Mouse (Mus musculus): ENCODE measurements around the gene Lamc3. TPM values are rescaled to one million over a fixed set of nuclear protein-coding genes. Genes with fewer than 3 reads are reported as not detected.

Gene Lamc3
- polyA plus RNA-seq, 1 experiment, result not detected

DNA sequence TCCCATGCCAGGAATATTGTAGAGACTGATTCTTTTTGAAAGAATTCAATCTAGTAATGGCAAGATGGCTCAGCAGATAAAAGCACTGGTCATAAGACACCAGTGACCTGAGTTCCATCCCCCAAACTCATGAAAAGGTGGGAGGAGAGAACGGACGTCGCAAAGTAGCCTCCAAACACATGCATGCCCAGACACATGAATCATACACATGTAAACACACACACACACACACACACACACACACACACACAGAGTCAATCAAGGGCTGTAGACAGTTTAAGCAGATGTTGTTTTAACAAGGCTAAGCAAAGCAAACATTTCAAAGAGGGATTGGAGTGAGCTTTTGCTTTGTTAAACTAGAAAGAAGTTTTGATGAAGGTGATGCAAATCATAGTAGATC lies 77.1 kb downstream of the Lamc3 start:
- TF ChIP-seq CTCF (IDR thresholded peaks at IDR 0.05; ENCODE audit: insufficient read depth, low read depth, low read length), result no peak
- no peak for TF ChIP-seq POLR2A (IDR thresholded peaks at IDR 0.05; ENCODE audit: insufficient read depth, low read depth, low read length)
- H3K4me1 ChIP-seq (ENCODE audit: control insufficient read depth, insufficient read depth, low read length), result peaks cover 10% of the 10 kb centered on the region; the same call in 1 of the 2 replicates
- WGBS, result 88% methylated on average over 3 of the region's 3 CpGs
- no peak overlapping the region for H3K27ac ChIP-seq (ENCODE audit: insufficient read depth, low read depth, low read length)
- H3K4me3 ChIP-seq (ENCODE audit: insufficient read depth, low read depth, low read length), result no peak overlapping the region

DNA sequence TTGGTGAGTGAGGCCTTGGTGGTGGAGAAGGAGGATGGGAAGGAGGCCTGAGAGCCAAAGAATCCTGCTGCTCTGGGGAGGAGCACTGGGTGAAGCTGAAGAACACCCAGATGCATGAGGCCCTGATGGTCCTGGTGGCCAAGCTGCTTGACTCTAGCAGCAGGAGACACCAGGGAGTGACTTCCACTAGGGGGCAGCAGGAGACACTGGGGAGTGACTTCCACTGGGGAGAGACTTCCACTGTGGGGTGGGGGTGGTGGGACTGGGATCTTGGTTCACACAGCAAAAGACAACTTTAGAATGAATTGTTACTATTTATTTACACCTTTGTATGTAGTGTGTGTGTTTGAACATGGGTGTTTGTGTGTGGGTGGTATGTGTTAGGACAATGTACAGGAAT lies 78.0 kb downstream of the Lamc3 start:
- TF ChIP-seq POLR2A (IDR thresholded peaks at IDR 0.05; ENCODE audit: insufficient read depth, low read depth, low read length) (no peak), CTCF (IDR thresholded peaks at IDR 0.05; ENCODE audit: insufficient read depth, low read depth, low read length) (no peak)
- no peak overlapping the region for H3K4me3 ChIP-seq (ENCODE audit: insufficient read depth, low read depth, low read length)
- peaks cover 10% of the 10 kb centered on the region; the same call in 1 of the 2 replicates for H3K4me1 ChIP-seq (ENCODE audit: control insufficient read depth, insufficient read depth, low read length)
- no peak overlapping the region for H3K27ac ChIP-seq (ENCODE audit: insufficient read depth, low read depth, low read length)

DNA sequence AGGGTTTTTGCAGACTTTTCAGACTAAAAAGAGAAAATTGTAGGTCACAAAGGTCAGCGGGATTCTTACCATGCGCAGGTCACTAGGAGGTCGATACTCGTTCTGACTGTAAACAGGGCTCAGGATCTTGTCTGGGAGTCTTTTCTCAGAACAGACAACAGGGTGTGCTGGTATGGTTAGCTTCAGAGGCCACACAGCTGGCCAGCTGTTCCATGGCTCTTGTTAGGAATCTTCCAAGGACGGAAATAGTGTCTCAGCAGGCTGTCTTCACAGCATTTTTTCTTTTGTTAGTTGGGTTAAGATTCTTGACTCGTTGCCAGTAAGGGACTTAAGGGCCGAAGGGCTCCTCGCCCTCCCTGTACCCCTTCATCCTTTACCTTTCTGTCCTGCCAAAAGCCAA lies 79.7 kb downstream of the Lamc3 start:
- H3K4me1 ChIP-seq (ENCODE audit: control insufficient read depth, insufficient read depth, low read length), result peaks cover 7% of the 10 kb centered on the region; the same call in 1 of the 2 replicates
- no peak overlapping the region for H3K4me3 ChIP-seq (ENCODE audit: insufficient read depth, low read depth, low read length)
- WGBS, result 78% methylated on average over 8 of the region's 8 CpGs
- TF ChIP-seq CTCF (IDR thresholded peaks at IDR 0.05; ENCODE audit: insufficient read depth, low read depth, low read length) (no peak), POLR2A (IDR thresholded peaks at IDR 0.05; ENCODE audit: insufficient read depth, low read depth, low read length) (no peak)
- H3K27ac ChIP-seq (ENCODE audit: insufficient read depth, low read depth, low read length), result no peak overlapping the region

DNA sequence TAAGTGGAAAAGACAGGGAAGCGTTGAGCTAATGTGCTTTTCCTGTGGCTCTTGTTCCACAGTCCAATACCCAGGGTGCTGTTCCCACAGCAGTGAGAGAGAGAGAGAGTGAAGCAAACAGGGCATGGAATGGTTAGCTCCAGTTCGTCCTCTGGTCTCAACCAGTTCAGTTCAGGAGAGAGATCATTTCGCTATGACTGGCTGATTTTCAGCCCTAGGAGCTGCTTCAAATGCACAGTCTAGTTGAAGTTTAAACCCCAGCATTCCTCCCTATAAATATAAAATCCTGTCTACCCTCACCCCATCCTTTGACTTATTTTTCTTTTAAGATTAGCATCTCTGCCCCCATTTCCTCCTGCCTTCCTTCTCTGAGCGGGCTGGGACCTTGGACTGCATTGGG lies 85.5 kb downstream of the Lamc3 start:
- H3K4me1 ChIP-seq (ENCODE audit: control insufficient read depth, insufficient read depth, low read length), result peaks cover 2% of the 10 kb centered on the region; the same call in 1 of the 2 replicates
- H3K4me3 ChIP-seq (ENCODE audit: insufficient read depth, low read depth, low read length), result no peak overlapping the region
- no peak overlapping the region for H3K27ac ChIP-seq (ENCODE audit: insufficient read depth, low read depth, low read length)
- TF ChIP-seq CTCF (IDR thresholded peaks at IDR 0.05; ENCODE audit: insufficient read depth, low read depth, low read length) (no peak), POLR2A (IDR thresholded peaks at IDR 0.05; ENCODE audit: insufficient read depth, low read depth, low read length) (no peak)
- WGBS, result 90% methylated on average over 4 of the region's 4 CpGs

DNA sequence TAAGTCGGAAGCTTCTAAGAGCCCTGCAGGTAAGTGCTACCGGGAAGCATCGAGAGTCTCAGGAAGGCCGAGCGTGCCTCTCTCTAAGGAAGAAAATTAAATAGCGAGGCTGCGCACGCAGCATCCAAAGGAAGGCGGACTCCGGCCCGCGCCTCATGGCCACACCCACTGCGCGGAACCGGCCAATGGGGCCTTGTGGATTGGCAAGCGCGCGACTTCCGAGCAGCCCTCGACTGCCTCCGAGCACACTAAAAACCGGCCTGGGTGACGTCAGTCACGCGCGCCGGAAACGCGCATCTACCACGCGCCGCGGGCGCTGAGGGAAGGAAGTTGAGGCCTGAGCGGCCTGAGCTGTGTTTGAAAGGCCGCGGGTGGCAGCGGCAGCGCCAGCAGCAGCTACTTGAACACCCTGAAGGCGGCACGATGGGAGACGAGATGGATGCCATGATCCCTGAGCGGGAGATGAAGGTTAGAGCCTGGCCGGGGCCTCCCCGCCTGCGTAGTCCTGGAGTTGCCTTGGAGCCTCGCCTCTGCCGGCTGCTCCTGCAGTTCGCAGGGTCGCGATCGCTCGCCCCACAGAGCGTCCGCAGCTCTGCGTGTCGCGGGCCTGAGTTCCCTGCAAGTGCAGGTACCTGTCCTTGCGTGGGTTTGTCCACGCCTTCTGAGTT lies 87.2 kb downstream of the Lamc3 start, which contains the start of gene Nup214:
TSS of gene Nup214 (plus strand) at position 296 of the 668 bp plus-strand sequence.
- under 1% methylated on average over 60 of the region's 60 CpGs for WGBS
- H3K4me3 ChIP-seq (ENCODE audit: insufficient read depth, low read depth, low read length), result peak within 1 kb of the TSS; percentile 93
- TF ChIP-seq CTCF (IDR thresholded peaks at IDR 0.05; ENCODE audit: insufficient read depth, low read depth, low read length), result no peak
- TF ChIP-seq POLR2A (IDR thresholded peaks at IDR 0.05; ENCODE audit: insufficient read depth, low read depth, low read length), result peak; percentile 80; the same call in 1 of the 2 replicates
- H3K4me1 ChIP-seq (ENCODE audit: control insufficient read depth, insufficient read depth, low read length), result peaks cover 2% of the 10 kb centered on the region; the same call in 1 of the 2 replicates
- peak within 1 kb of the TSS; percentile 69 for H3K27ac ChIP-seq (ENCODE audit: insufficient read depth, low read depth, low read length)

DNA sequence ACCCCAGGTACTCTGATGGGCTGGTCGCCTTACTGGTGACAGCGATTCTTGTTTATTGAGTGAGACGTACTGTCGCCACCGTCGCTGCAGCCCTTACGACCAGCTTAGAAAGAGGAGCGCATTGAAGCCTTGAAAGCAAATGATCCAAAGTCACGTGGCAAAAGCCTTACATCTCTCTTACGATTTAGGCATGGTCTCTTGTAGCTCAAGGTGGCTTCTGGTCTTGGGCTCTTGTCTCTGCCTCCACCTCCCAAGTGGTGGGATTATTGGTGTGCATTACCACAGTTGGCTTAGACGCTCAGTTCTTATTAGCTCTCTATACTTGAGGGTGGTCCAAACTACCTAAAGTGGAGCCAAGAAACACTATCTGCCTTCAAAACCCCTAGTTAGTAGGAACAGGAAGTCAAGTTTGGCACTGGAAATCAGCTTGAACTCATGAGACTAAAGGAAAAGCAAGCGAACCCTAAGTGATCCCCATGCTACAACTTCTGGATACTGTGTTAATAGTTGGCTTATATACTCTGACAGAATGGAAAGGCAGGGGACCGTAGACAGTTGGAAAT lies 87.8 kb downstream of the Lamc3 start:
- WGBS, result 9% methylated on average over 13 of the region's 13 CpGs
- Histone ChIP-seq H3K27ac (ENCODE audit: insufficient read depth, low read depth, low read length) (0 out of 2 replicates have a peak overlapping the region, but pooled peaks have one; percentile 35), H3K4me3 (ENCODE audit: insufficient read depth, low read depth, low read length) (peak overlapping the region; percentile 93), H3K4me1 (ENCODE audit: control insufficient read depth, insufficient read depth, low read length) (peaks cover 2% of the 10 kb centered on the region; the same call in 1 of the 2 replicates)
- TF ChIP-seq POLR2A (IDR thresholded peaks at IDR 0.05; ENCODE audit: insufficient read depth, low read depth, low read length), result no peak
- TF ChIP-seq CTCF (IDR thresholded peaks at IDR 0.05; ENCODE audit: insufficient read depth, low read depth, low read length), result no peak

DNA sequence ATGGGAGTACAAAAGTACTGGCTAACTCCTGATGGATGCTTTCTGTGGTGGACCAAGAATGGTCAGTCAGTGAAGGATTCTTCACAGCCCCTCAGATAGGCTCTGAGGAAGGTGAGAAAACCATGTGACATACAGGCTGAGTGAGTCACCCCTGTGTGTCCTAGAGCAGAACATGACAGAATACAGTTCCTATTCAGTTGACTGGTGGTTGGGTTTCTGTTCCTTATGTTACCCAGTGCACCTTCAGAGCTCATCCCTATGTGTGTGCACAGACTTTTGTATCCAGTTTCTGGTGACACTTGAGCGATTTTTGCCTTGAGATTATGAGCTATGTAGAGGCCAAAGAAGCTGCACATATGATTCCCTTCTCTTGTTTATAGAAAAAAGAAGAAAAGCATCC lies 100.7 kb downstream of the Lamc3 start:
- no peak overlapping the region for H3K27ac ChIP-seq (ENCODE audit: insufficient read depth, low read depth, low read length)
- no peaks in the 10 kb centered on the region for H3K4me1 ChIP-seq (ENCODE audit: control insufficient read depth, insufficient read depth, low read length)
- no peak for TF ChIP-seq POLR2A (IDR thresholded peaks at IDR 0.05; ENCODE audit: insufficient read depth, low read depth, low read length)
- no peak for TF ChIP-seq CTCF (IDR thresholded peaks at IDR 0.05; ENCODE audit: insufficient read depth, low read depth, low read length)
- WGBS, result 97% methylated on average over 1 of the region's 1 CpGs
- no peak overlapping the region for H3K4me3 ChIP-seq (ENCODE audit: insufficient read depth, low read depth, low read length)

DNA sequence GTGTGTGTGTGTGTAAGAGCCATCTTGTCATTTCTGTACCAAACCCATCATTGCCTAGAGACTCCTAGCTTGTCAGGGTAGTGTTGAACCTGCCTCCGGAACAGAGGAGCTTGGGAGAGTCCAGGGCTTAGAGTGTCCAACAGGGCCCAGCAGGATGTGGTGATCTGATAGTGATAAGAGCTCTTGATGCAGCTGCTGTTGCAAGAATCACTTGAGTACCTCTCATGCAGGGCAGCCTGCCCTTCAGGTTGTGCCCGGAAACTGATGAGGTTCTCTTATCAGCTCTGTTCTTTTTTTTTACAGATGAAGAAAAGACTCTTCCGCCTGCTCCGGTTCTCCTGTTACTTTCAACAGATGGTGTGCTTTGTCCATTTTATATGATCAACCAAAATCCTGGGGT lies 103.9 kb downstream of the Lamc3 start:
- Histone ChIP-seq H3K4me1 (ENCODE audit: control insufficient read depth, insufficient read depth, low read length) (peaks cover 1% of the 10 kb centered on the region; the same call in 1 of the 2 replicates), H3K4me3 (ENCODE audit: insufficient read depth, low read depth, low read length) (no peak overlapping the region), H3K27ac (ENCODE audit: insufficient read depth, low read depth, low read length) (no peak overlapping the region)
- TF ChIP-seq POLR2A (IDR thresholded peaks at IDR 0.05; ENCODE audit: insufficient read depth, low read depth, low read length) (no peak), CTCF (IDR thresholded peaks at IDR 0.05; ENCODE audit: insufficient read depth, low read depth, low read length) (no peak)
- WGBS, result 91% methylated on average over 4 of the region's 4 CpGs

DNA sequence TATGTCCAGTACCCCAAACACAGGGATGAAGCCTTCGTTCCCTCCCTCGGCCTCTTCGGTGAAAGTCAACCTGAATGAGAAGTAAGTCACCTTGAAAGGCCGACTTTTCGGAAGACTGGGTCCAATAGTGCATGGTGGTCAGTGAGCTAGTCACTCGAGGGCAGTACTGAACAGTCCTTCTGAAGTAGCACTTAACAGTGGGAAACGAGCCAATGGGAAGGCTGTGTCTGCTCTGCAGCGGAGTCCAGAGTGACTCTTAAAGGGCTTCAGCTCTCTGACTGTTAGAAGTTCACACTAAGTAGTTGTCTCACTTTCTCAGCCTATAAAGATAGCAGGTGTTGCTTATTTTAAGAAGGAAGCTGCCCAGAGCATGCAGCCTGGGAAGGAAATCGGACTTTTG lies 107.8 kb downstream of the Lamc3 start:
- TF ChIP-seq CTCF (IDR thresholded peaks at IDR 0.05; ENCODE audit: insufficient read depth, low read depth, low read length) (no peak), POLR2A (IDR thresholded peaks at IDR 0.05; ENCODE audit: insufficient read depth, low read depth, low read length) (no peak)
- WGBS, result 90% methylated on average over 9 of the region's 9 CpGs
- Histone ChIP-seq H3K4me1 (ENCODE audit: control insufficient read depth, insufficient read depth, low read length) (peaks cover 6% of the 10 kb centered on the region; the same call in 1 of the 2 replicates), H3K27ac (ENCODE audit: insufficient read depth, low read depth, low read length) (no peak overlapping the region), H3K4me3 (ENCODE audit: insufficient read depth, low read depth, low read length) (no peak overlapping the region)
